Mouse (Mus musculus): ENCODE measurements at regions not wholly inside any gene's neighbourhood (a gene's known extent, or its start where the extent isn't known, plus 50 kb on each side); places are given as distances from the start of the nearest gene placed in this dataset.
"Not testable (repeated sequence)": the region's sequence is repeated elsewhere in the genome, so short reads cannot be mapped to it uniquely, and the experiment has no call there.

DNA sequence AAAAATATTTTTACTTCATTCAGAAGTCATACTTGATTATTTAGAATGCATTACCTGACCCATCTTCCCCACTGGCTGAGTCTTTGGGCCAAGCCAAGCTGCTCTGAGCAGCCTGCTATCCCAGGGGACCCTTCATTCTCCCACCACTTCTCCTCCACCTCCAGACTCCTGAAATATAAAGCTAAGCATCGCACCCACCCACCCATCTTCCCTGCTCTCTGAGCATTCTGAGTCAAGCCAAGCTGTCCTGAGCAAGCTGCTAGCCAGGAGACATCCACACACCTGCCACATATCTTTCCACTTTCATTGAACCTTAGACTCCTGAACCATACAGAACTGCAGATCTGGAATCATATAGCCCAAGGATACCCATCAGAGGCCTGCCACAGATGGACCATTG is 1456.2 kb upstream of the Adam24 start:
- DNase-seq = no peak

DNA sequence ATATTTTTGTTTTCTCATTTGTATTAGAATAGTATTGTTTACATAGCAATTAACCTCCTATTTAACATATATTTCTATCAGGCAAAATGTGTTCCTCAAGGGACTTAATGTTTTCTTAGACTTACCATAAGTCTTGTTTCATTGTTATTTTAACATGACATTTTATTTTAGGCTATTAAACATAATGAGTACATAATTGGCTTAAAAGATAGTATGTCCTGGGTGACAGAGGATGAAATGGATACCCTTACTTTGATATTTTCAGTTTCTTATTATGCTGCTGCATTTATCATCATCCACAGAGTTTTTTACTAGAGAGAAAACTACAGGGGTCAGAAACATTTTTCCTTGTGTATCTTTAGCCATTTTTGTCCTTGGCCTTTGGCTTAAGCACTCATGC is 1447.6 kb upstream of the Adam24 start:
- DNase-seq = no peak

DNA sequence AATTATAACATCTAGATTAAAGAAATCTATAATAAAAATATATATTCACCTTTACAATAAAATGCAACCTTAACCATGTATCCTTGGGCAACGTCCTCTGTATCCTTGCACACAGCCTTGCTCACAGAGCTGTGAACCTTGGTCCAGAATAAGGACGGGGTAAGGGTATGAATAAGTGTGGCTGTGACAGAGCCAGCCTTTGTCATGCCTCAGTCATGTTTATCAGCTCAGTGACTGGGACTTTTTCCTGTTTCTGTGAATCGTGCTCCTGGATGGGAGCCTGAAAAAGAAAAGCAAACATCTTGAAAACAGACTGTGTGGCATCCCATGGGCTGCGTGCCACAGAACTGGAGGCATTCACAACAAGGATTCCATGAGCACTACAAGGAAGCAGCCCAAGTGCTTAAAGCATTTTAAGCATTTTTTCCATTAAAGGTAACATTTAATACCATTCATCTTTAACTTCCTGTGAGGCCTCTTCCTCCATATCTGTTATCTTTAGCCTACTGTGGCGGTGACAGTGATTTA is 1405.8 kb upstream of the Adam24 start:
- DNase-seq = no peak

DNA sequence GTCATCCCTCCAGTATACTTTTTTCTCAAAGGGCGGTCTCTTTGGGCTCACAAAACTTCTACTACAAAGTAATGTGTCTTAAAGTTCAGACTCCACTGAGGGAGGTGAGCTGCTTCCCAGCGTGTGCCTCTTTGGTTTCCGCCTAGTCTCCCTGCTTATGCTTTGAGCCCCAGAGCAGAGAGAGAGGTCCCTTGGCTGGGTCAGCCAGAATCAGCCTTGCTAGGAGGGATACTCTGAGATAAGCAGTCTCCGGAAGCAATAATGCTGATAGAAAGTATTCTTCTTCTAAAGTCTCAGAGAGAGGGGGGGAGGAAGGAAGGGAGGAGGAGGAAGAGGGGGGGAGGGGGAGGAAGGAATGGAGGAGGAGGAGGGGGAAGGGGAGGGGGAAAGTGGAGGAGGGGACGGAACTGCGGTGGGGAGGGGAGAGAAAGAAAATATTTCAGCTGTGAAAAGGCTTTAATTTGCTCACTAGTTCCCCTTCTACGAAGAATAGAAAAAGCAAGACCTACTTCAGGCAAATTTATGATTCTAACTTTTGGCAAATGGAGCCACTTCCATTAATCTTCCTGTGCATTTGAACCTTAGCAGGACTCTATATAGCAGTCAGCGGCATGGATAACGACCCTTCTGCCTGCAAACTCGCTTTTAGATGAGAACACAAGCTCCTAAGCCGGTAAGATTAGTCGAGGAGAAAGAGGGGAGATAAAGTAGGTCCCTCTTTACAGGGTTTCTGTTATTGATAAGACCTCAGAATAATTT is 1377.2 kb upstream of the Adam24 start:
- no peak for DNase-seq

DNA sequence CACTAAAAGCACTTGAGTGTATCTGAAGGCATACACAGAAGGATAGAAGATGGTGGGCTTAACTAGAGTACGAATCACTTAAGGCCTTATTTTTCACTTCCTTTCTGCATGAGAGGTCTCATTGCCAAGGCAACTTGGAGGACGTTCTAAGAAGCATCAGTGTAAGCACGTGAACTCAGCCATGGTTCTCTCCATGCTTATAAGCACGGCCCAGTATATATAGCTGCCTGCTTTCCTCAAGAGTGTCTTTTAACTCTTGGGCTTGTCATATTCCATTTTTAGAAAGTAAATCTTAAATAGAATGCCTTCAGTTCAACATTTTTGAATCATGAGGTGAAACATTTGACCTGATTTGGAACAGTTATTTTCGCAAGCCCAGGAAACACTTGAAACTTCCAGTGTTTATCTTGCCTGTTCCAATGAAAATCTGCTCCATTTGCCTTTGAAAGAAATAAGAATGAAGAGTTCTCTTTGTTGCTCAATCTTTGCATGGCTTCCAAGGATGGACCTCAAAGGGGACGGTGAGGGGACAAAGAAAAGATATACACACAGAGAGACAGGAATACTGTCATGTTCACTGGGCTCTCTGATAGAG is 1371.0 kb upstream of the Adam24 start:
- no peak for DNase-seq

DNA sequence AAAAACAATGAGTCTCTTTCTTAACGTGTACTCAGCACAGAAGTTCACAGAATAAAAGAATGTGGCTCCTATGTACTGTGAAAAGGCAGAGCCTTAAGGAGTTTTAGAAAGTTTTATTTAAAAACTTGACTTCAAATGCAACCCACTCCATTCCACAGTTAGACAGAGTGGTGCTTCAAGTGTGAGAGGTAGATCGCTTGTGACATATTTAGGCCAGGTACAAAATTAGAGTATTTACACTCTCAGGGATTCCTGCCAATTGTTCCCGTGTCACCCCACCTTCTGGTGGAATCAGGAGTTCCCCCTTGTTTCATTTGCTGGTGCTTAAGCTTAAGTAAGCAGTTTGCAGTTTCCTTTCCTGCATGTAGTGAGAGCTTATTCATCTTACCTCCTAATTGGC is 1361.0 kb upstream of the Adam24 start:
- peak; percentile 2 for DNase-seq

DNA sequence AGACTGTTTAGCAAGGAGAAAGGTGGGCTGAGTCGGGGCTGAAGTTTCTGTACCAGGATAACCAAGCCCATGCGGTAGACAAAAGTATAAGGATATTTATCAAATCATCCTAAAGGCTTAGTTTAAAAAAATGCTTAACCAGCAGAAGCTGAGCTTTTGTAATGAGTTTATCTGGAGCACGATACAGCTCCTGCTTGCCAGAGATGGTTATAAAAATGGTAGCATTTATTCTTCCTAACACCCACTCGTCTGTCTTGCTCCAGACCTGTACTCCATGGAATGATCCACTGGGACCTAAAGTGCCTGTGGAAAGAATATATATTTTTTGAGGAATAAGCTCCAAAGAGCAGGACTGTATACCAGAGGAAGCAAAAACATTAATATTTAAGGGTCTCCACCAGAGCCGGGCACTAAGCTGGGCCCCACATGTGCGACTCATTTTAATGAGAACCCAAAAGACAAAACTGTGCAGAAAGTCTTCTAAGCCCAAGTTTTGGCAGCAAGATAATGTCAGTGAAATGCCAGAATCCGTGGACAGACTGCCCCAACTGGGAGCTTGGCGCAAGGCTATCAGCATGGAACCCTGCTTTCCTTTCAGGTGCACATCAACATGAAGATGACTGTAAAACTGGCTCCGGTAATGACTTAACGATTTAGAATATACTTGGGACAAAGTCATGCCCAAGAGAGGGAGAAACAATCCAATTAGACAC is 1359.2 kb upstream of the Adam24 start:
- DNase-seq = peak; percentile 3

DNA sequence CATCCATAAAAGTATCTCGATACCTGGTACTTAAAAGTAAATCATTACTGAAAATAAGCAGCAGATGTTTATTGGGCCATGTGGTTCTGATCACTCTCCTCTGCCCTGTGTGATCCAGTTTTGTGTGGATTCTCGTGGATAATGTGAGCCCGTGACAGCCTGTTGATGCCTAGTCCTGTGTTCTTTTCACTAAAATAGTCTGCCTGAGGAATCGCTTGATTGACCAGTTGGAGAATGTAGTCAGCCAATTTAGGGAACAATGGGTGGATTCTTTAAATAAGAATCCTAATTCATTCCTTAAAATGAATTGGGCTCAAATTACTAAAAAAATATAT is 1358.7 kb upstream of the Adam24 start:
- no peak for DNase-seq

DNA sequence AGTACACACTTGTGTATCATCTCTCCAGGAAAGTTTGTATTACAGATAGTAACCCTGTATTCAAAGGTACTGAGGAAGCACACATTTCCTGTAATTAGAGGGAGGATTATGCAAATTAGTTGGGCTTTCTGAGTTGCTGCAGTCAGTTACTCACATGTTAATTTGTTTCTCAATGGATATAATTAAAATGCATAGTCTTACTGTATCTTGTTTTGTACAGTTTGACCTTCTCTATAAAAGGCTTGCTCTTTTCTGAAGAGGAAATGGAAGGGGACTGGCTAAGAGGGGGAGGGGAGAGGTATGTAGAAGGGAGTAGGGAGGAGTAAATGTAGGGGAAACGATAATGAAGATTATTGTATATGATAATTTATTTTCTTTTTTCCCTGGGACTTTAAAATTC is 1345.5 kb upstream of the Adam24 start:
- DNase-seq = no peak

DNA sequence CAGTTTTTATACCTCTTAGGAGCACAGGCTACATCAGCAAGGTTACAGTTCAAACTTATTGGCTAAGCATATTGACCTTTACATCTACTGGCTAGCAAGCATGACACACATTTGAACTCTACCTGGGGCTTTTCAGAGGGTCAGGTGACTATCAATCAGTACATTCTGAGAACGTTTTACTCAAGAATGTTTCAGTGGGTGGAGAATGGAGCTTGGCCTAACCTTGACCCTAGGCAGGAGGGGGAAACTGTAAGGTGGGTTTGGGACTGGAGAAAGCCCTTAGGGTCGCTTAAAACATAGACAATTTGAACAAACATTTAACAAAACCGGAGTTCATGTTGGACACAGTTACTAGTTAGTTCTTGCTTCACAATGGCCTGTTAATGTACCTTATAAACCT is 1330.1 kb upstream of the Adam24 start:
- no peak for DNase-seq

DNA sequence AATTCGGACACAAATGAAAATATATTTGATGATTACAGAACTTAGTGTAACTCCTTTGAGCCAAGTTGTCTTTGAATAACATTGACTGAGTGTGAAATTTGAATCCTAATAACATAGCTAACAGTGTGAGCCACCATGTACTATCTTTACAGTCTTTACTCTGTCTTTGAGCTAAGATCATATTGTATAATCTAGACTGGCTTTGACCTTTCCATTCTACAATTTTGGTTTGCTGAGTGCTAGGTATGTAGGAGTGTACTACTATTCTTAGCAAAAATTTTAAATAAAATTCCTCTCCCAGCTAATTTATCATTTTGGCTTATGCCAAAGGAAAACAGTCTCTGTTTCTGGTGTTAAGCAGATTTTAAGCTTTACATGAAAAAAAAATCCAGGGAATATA is 1328.4 kb upstream of the Adam24 start:
- no peak for DNase-seq

DNA sequence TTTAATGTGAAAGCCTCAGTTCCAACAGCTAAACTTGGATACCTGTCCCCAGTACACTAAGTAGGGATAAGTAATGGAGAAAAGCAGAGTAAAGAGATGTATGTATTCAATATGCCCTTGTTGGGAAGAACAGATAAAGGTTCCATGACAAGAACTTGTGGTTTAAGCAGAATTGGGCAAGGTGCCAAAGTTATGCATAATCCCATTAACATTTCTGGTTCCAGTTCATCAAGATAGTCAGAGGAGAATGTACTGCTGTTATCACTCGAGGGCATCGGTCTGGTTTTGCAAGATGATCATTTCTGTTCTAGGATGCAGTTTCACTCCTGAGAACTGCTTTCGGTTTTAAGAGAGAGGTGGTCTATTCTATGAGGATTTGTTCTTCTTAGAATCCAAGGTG is 1325.9 kb upstream of the Adam24 start:
- DNase-seq = no peak

DNA sequence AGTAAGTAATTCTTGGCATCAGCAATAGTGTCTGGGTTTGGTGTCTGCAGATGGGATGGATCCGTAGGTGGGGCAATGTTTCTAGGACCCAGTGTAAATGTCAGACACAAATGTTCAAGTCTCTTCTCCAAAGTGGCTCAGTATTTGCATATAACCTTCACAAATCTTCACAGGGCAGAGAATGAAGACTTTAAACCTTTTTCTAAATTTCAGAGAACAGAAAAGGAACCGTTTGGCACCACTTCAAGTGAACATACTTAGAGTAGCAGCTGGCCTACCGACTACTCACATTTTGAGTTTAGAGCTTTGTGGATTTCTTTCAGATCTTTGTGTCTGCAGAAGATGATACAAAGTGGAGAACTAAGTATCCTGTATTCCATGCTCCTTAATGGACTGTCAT is 1319.5 kb upstream of the Adam24 start:
- no peak for DNase-seq

DNA sequence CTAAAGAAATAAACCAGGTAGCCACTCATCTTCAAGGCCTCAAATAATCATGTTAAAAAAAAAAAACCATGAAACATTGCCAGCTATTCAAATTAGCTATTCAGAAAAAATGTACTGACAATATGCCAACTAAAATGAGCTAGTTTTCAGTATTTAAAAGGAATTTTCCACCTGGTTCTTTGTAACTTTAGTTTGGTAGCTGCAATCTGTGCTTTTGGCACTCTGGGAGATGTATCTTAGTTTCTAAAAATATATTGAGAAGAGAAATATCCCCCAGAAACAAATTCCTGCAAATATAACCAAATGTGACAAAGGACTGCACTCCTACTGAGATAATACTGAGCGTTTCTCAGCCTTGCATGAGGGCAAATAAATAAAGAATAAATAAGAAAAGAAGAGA is 1317.8 kb upstream of the Adam24 start:
- DNase-seq = no peak

DNA sequence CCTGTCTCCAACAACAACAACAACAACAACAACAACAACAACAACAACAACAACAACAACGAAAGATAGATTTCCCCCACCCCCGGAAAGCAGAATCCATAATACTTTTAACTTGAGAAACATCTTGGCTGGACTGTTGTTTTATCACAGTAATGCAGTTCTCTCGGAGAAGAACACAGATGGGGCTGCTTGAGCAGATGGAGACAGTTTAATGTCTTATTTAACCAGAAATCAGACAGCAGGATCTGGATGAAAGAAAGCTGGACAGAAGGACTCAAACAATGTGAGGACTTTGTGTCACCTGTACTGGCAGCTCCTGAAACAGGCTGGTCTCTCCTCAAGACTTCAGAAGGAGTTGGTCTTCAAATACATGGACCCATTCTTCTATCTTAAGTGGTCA is 1317.0 kb upstream of the Adam24 start:
- DNase-seq = no peak

DNA sequence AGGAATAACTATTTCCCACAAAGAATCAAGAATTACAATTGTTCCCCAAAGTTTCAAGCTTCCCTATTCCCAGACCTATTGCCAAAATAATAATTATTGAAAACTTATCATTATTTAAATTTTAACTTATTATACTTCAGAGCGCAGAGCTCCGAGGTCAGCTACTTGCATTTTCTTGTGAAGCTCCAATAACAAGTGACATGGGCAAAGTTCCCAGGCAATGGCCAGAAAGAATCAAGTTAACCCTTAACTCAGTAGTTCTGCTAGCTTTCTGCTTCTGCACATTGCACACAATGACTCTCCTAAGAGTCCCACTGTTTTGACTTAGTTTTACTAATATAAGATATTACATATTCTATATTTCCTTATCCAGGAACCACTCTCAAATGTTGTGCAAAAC is 1308.5 kb upstream of the Adam24 start:
- DNase-seq = not testable (repeated sequence)
